In the genomic region with DNA sequence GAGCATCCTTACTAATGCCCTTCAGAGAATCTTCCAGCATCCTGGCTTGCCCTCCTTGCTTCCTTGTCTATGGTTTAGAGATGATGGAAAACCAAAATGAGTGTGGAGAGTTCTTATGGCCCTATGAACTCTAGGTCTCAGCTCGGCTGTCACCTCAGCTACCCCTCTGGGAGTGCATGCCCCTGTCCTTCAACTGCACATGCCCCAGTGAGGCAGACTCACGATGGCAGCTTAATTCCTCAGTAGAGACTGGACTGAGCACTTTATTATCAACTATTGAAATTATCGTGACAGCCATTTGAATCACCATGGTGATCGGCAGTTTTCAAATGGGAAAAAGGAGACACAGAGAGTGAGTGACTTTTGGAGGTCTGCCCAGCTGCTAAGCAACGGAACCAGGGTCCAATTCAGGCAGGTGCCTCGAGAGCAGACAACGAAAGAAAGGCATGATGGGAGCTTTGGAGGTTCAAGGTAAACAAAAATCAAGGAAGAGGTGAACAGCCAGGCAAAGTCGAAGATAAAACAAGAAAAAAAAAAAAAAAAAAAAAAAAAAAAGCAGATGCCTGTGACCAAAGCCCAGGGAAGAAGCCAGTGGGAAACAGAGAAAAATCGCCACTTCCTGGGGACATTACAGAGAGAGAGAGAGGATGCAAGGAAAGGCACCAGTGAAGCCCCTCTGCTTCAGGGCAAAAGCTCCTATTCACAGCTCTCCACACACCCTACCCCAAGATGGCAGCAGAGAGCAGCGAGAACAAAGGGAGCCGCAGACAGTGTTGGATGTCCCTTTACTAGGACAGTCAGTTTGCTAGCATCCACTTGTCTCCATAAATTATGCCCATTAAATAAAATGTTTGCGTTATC, we compare ENCODE assay signal across 8 mouse cellular contexts.
A peak's percentile ranks its signal among the peaks of the same experiment; 100 is the strongest.
DNase-seq lines count a peak whose midpoint lies in the region; ATAC-seq lines count a peak whose summit lies in the region.

No protein-coding gene starts in this region.

- H3K27me3 ChIP-seq in heart, embryonic 12.5 days (replicated peaks), result no peaks in the 10 kb centered on the region

- H3K4me2 ChIP-seq in heart, embryonic 12.5 days, result no peak overlapping the region

- 50% methylated on average over 12 of the region's 12 CpGs for WGBS in heart, embryonic 12.5 days

- intact Hi-C loops in heart, postnatal 14 days (cut with DNase I), result loop anchor here (10.0 kb wide), 1 partner anchor 125 kb away; no protein-coding TSS in a partner anchor

- no peak for ATAC-seq in heart, embryonic 12.5 days (ENCODE audit: insufficient number of reproducible peaks, low FRiP score)

- H3K4me1 ChIP-seq in heart, embryonic 12.5 days (replicated peaks), result no peaks in the 10 kb centered on the region

- no peak overlapping the region for H3K4me3 ChIP-seq in heart, embryonic 12.5 days

- no peak overlapping the region for H3K9ac ChIP-seq in heart, embryonic 12.5 days

- no peaks in the 10 kb centered on the region for H3K9me3 ChIP-seq in heart, embryonic 12.5 days (replicated peaks)

- peak; percentile 75 for DNase-seq in heart, adult 11 months
- peak; percentile 44 for DNase-seq in adipocyte (ENCODE audit: low spot score)
- peak; percentile 72 for DNase-seq in embryo, embryonic 10.5 days (ENCODE audit: low spot score)
- DNase-seq in heart, postnatal 14 days, result peak; percentile 45 to 65
- DNase-seq in layer of hippocampus, adult 9-11 months, result peak; percentile 51
- peak; percentile 45 for DNase-seq in mesoderm, embryonic 11.5 days (ENCODE audit: low read depth, low spot score)
- peak; percentile 4 to 62 for DNase-seq in spleen, postnatal 10 days (ENCODE audit: low spot score in 2 of 2)

- H3K36me3 ChIP-seq in heart, embryonic 12.5 days, result no peaks in the 10 kb centered on the region

- no peak overlapping the region for H3K27ac ChIP-seq in heart, embryonic 12.5 days (ENCODE audit: poor library complexity, severe bottlenecking)
